Mouse (Mus musculus): ENCODE data around the gene Iqca. TPM values are rescaled to one million over a fixed set of nuclear protein-coding genes. Genes with fewer than 3 reads are reported as not detected.

The Iqca gene
- polyA plus RNA-seq (2015; fragmentation: Nextera tagmentation; extraction: Ambion mirVana): 0.45 and 0.67 TPM in 2 replicates

GRCm38 (mm10) chr1:90153099-90153744, at the start of gene Iqca:
TSS of gene Iqca (minus strand) at chr1:90153401.
- WGBS: 2% methylated on average over 18 of the region's 18 CpGs
- no peak within 1 kb of the TSS for H3K27ac ChIP-seq (ENCODE audit: low read length)

GRCm38 (mm10) chr1:90202207-90202978, 49.2 kb upstream of the Iqca start:
- H3K4me1 ChIP-seq (replicated peaks; ENCODE audit: control insufficient read depth, insufficient read depth, low read length): peaks cover 44% of the 10 kb centered on the region
- H3K4me3 ChIP-seq (replicated peaks; ENCODE audit: low read length): no peak overlapping the region
- no peaks in the 10 kb centered on the region for H3K36me3 ChIP-seq (ENCODE audit: control insufficient read depth, insufficient read depth)
- peak overlapping the region; percentile 7 for H3K9ac ChIP-seq (replicated peaks; ENCODE audit: low read depth, low read length)
- H3K27ac ChIP-seq (ENCODE audit: low read length): no peak overlapping the region
- H3K27me3 ChIP-seq (replicated peaks; ENCODE audit: control insufficient read depth, insufficient read depth, low read length): no peaks in the 10 kb centered on the region; the same call in 1 of the 2 replicates
- peak; percentile 30 for ATAC-seq
- no peaks in the 10 kb centered on the region for H3K9me3 ChIP-seq (ENCODE audit: control insufficient read depth, low read length)
- WGBS: 8% methylated on average over 23 of the region's 23 CpGs
- H3K4me2 ChIP-seq (ENCODE audit: low read length): peak overlapping the region; percentile 67

More at GRCm38 (mm10) chr1:90153099-90153744, at the start of gene Iqca:
- Histone ChIP-seq H3K4me3 (replicated peaks; ENCODE audit: low read length) (peak within 1 kb of the TSS; percentile 27), H3K27me3 (replicated peaks; ENCODE audit: control insufficient read depth, insufficient read depth, low read length) (no peaks in the 10 kb centered on the region), H3K4me2 (ENCODE audit: low read length) (peak within 1 kb of the TSS; percentile 49), H3K9ac (replicated peaks; ENCODE audit: low read depth, low read length) (peak within 1 kb of the TSS; percentile 3; the same call in 1 of the 2 replicates), H3K4me1 (replicated peaks; ENCODE audit: control insufficient read depth, insufficient read depth, low read length) (peaks cover 12% of the 10 kb centered on the region), H3K9me3 (ENCODE audit: control insufficient read depth, low read length) (no peaks in the 10 kb centered on the region), H3K36me3 (ENCODE audit: control insufficient read depth, insufficient read depth) (no peaks in the 10 kb centered on the region)
- peak; percentile 93 for ATAC-seq

DNA sequence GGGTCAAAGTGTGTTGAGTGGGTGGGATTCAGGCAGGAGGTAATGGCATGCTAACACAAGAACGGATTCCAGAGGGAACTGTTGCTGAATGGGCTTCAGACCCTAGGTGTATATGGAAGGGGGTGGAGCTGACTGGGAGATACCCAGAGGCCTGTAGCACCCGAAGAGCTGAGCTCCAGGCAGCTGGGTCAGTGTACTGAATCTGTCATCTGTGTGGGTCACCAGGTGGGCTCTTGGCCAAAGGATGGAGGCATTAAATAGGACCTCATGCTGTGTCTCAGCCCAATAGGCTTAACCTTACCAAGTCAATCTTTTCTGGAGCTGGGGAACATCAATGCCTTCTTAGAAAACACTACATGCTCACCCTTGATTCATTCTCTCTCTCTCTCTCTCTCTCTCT, 48.5 kb upstream of the Iqca start:
- H3K9ac ChIP-seq (replicated peaks; ENCODE audit: low read depth, low read length): no peak overlapping the region
- H3K4me2 ChIP-seq (ENCODE audit: low read length): no peak overlapping the region
- peaks cover 37% of the 10 kb centered on the region for H3K4me1 ChIP-seq (replicated peaks; ENCODE audit: control insufficient read depth, insufficient read depth, low read length)
- WGBS: 59% methylated on average over 2 of the region's 2 CpGs
- no peak overlapping the region for H3K27ac ChIP-seq (ENCODE audit: low read length)
- no peaks in the 10 kb centered on the region; the same call in 1 of the 2 replicates for H3K27me3 ChIP-seq (replicated peaks; ENCODE audit: control insufficient read depth, insufficient read depth, low read length)
- ATAC-seq: no peak
- no peaks in the 10 kb centered on the region for H3K36me3 ChIP-seq (ENCODE audit: control insufficient read depth, insufficient read depth)
- H3K9me3 ChIP-seq (ENCODE audit: control insufficient read depth, low read length): no peaks in the 10 kb centered on the region
- H3K4me3 ChIP-seq (replicated peaks; ENCODE audit: low read length): no peak overlapping the region

- H3K27ac ChIP-seq (ENCODE audit: low read length): no peak overlapping the region
- peaks cover 35% of the 10 kb centered on the region for H3K4me1 ChIP-seq (replicated peaks; ENCODE audit: control insufficient read depth, insufficient read depth, low read length)
- H3K4me3 ChIP-seq (replicated peaks; ENCODE audit: low read length): no peak overlapping the region
- no peaks in the 10 kb centered on the region; the same call in 1 of the 2 replicates for H3K27me3 ChIP-seq (replicated peaks; ENCODE audit: control insufficient read depth, insufficient read depth, low read length)
- no peak overlapping the region for H3K4me2 ChIP-seq (ENCODE audit: low read length)
- ATAC-seq: no peak
- no peaks in the 10 kb centered on the region for H3K36me3 ChIP-seq (ENCODE audit: control insufficient read depth, insufficient read depth)
- H3K9ac ChIP-seq (replicated peaks; ENCODE audit: low read depth, low read length): no peak overlapping the region
- 96% methylated on average over 5 of the region's 5 CpGs for WGBS
- H3K9me3 ChIP-seq (ENCODE audit: control insufficient read depth, low read length): no peaks in the 10 kb centered on the region
These were observed 48.0 kb upstream of the Iqca start for GRCm38 (mm10) chr1:90201246-90201645.

DNA sequence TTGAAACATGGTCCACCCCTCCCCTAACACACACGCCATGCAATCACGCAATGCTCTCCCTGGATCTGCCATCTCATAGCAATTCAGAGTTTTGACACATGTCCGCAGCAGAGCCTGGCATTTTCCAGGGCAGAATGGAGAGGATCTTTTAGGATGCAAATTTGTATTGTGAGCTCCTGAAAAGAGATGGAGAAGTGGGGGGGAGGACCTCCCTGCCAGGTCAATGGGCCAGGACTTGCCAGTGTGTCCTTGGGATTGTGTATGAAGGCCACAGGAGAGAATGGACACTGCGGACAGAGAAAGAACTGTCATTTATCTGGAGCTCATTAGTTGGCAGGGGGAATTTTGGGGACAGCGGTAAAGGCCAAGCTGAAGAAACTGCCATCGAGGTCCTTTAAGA, 35.8 kb upstream of the Iqca start:
- peaks cover 10% of the 10 kb centered on the region for H3K4me1 ChIP-seq (replicated peaks; ENCODE audit: control insufficient read depth, insufficient read depth, low read length)
- no peak overlapping the region for H3K9ac ChIP-seq (replicated peaks; ENCODE audit: low read depth, low read length)
- no peaks in the 10 kb centered on the region for H3K27me3 ChIP-seq (replicated peaks; ENCODE audit: control insufficient read depth, insufficient read depth, low read length)
- no peak overlapping the region for H3K4me3 ChIP-seq (replicated peaks; ENCODE audit: low read length)
- no peaks in the 10 kb centered on the region for H3K36me3 ChIP-seq (ENCODE audit: control insufficient read depth, insufficient read depth)
- H3K27ac ChIP-seq (ENCODE audit: low read length): no peak overlapping the region
- ATAC-seq: peak; percentile 20; the same call in 1 of the 2 replicates
- H3K9me3 ChIP-seq (ENCODE audit: control insufficient read depth, low read length): peaks cover 6% of the 10 kb centered on the region
- H3K4me2 ChIP-seq (ENCODE audit: low read length): no peak overlapping the region
- WGBS: 20% methylated on average over 6 of the region's 6 CpGs

- Histone ChIP-seq H3K36me3 (ENCODE audit: control insufficient read depth, insufficient read depth) (no peaks in the 10 kb centered on the region), H3K27me3 (replicated peaks; ENCODE audit: control insufficient read depth, insufficient read depth, low read length) (no peaks in the 10 kb centered on the region), H3K27ac (ENCODE audit: low read length) (no peak overlapping the region), H3K4me3 (replicated peaks; ENCODE audit: low read length) (no peak overlapping the region), H3K9me3 (ENCODE audit: control insufficient read depth, low read length) (peaks cover 6% of the 10 kb centered on the region), H3K4me2 (ENCODE audit: low read length) (no peak overlapping the region), H3K9ac (replicated peaks; ENCODE audit: low read depth, low read length) (no peak overlapping the region), H3K4me1 (replicated peaks; ENCODE audit: control insufficient read depth, insufficient read depth, low read length) (peaks cover 10% of the 10 kb centered on the region)
- 94% methylated on average over 5 of the region's 5 CpGs for WGBS
- no peak for ATAC-seq
These were observed 33.7 kb upstream of the Iqca start for GRCm38 (mm10) chr1:90186874-90187273.

- Histone ChIP-seq H3K9ac (replicated peaks; ENCODE audit: low read depth, low read length) (no peak overlapping the region), H3K27me3 (replicated peaks; ENCODE audit: control insufficient read depth, insufficient read depth, low read length) (no peaks in the 10 kb centered on the region), H3K4me2 (ENCODE audit: low read length) (no peak overlapping the region), H3K4me3 (replicated peaks; ENCODE audit: low read length) (no peak overlapping the region), H3K9me3 (ENCODE audit: control insufficient read depth, low read length) (peaks cover 6% of the 10 kb centered on the region), H3K36me3 (ENCODE audit: control insufficient read depth, insufficient read depth) (no peaks in the 10 kb centered on the region), H3K4me1 (replicated peaks; ENCODE audit: control insufficient read depth, insufficient read depth, low read length) (peaks cover 10% of the 10 kb centered on the region), H3K27ac (ENCODE audit: low read length) (no peak overlapping the region)
- ATAC-seq: no peak
- WGBS: 92% methylated on average over 4 of the region's 4 CpGs
These were observed 33.0 kb upstream of the Iqca start for GRCm38 (mm10) chr1:90186173-90186572.

DNA sequence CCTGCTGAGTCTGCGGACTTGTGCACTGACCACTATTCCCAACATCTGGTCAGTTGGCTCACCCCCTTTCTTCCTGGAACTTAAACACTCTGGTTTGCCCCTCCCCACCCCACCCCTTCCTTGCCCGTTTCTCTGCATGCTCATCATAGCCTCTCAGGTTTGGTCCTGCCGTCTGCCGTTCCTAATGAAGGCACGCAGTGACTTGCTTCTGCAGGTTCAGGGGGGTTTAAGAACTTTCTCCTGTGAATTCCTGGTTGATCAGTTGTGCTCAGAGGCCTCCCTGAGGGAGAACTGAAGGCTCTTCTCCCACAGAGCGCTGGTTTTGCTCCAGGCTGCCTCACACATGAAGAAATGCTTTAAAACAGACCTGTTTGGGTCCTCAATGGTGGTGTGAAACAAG, 30.4 kb upstream of the Iqca start:
- H3K9me3 ChIP-seq (ENCODE audit: control insufficient read depth, low read length): peaks cover 6% of the 10 kb centered on the region
- H3K9ac ChIP-seq (replicated peaks; ENCODE audit: low read depth, low read length): no peak overlapping the region
- no peaks in the 10 kb centered on the region for H3K27me3 ChIP-seq (replicated peaks; ENCODE audit: control insufficient read depth, insufficient read depth, low read length)
- H3K36me3 ChIP-seq (ENCODE audit: control insufficient read depth, insufficient read depth): no peaks in the 10 kb centered on the region
- ATAC-seq: no peak
- 65% methylated on average over 6 of the region's 6 CpGs for WGBS
- H3K27ac ChIP-seq (ENCODE audit: low read length): no peak overlapping the region
- peaks cover 1% of the 10 kb centered on the region; the same call in 1 of the 2 replicates for H3K4me1 ChIP-seq (replicated peaks; ENCODE audit: control insufficient read depth, insufficient read depth, low read length)
- no peak overlapping the region for H3K4me3 ChIP-seq (replicated peaks; ENCODE audit: low read length)
- H3K4me2 ChIP-seq (ENCODE audit: low read length): no peak overlapping the region

DNA sequence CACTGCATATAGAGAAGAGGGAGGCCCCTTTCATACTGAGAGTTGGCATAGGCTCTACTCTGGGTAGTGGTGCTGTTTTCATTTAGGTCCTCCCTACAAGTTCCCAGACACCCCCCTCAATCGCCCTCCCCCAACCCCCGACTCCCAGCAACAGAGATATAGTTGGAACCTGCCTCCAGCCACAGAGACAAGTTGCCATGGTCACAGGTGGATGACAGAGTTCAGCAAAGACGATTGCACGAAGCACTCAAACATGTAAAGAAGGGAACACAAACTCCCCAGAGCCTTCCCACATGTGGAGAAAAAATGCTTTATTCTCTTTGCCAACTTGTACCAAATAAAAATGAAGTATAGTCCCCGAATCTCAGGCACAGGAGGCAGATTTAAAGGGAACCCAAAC, 29.3 kb upstream of the Iqca start:
- no peaks in the 10 kb centered on the region for H3K4me1 ChIP-seq (replicated peaks; ENCODE audit: control insufficient read depth, insufficient read depth, low read length)
- H3K27me3 ChIP-seq (replicated peaks; ENCODE audit: control insufficient read depth, insufficient read depth, low read length): no peaks in the 10 kb centered on the region
- peaks cover 6% of the 10 kb centered on the region for H3K9me3 ChIP-seq (ENCODE audit: control insufficient read depth, low read length)
- no peak overlapping the region for H3K4me2 ChIP-seq (ENCODE audit: low read length)
- no peak overlapping the region for H3K4me3 ChIP-seq (replicated peaks; ENCODE audit: low read length)
- no peak overlapping the region for H3K9ac ChIP-seq (replicated peaks; ENCODE audit: low read depth, low read length)
- H3K36me3 ChIP-seq (ENCODE audit: control insufficient read depth, insufficient read depth): no peaks in the 10 kb centered on the region
- 73% methylated on average over 5 of the region's 5 CpGs for WGBS
- no peak overlapping the region for H3K27ac ChIP-seq (ENCODE audit: low read length)
- ATAC-seq: no peak

Measured in forebrain, embryonic 16.5 days (tissue).